Mouse (Mus musculus) brain, embryonic 14.5 days (tissue): ENCODE measurements around the gene Jdp2.

ENCODE experiments used
- CTCF ChIP-seq: fragments of 200-500 bp; IDR thresholded peaks from 2 replicates; pipeline ENCODE4 v1.5.1; 2012; ENCODE audit warnings: inconsistent platforms, mild to moderate bottlenecking, moderate library complexity, borderline replicate concordance; ENCODE audit not compliant: insufficient read depth, insufficient read length; ENCODE audit errors: extremely low read depth
- POLR2A ChIP-seq: fragments of 200-500 bp; IDR thresholded peaks from 2 replicates; pipeline ENCODE4 v1.6.1; 2012; ENCODE audit warnings: mild to moderate bottlenecking, inconsistent platforms, borderline replicate concordance; ENCODE audit not compliant: poor library complexity, insufficient read depth, insufficient read length, severe bottlenecking; ENCODE audit errors: extremely low read depth

- TF ChIP-seq POLR2A, result no peak
- no peak for TF ChIP-seq CTCF
Measured at GRCm38 (mm10) chr12:85667071-85667470, 68.2 kb downstream of the Jdp2 start.
